Mouse (Mus musculus): ENCODE measurements around the gene Grm3.
A peak's percentile ranks its signal among the peaks of the same experiment; 100 is the strongest.

Grm3 gene

DNA sequence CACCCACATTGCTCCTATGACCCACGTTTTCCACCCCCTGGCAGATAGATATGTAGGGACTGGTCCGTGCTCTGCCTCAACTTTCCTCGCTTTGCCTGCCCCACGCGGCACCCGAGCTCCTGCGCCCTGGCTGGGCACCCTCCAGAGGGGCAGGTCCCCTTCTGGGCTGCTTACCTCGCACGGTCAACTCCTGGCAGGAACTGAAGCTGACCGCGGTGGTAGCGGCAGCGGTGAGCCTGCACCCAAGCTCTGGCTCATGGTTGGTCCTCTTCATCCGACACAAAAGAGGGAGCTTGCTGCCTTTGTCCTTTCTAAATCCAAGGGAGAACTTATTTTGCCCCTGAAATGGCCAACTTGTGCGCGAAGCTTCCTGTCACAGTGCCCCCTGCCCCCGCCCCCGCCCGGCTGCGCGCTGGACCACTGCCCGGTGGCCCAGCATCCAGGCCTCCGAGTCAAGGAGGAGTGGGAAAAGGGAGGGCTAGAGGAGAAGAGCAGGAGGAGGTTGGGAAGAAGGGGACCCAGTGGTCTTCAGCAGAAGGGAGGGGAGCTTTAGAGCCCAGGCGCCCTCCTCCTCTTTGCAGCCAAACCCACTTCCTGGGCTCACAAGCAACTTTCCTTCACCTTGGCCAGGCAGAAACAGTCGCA is at the start of gene Grm3:
Gene Grm3, minus strand, starts transcription at position 215 of the 645 bp plus-strand sequence.
- DNase-seq: peak in 1 of 2 experiments; percentile 19

DNA sequence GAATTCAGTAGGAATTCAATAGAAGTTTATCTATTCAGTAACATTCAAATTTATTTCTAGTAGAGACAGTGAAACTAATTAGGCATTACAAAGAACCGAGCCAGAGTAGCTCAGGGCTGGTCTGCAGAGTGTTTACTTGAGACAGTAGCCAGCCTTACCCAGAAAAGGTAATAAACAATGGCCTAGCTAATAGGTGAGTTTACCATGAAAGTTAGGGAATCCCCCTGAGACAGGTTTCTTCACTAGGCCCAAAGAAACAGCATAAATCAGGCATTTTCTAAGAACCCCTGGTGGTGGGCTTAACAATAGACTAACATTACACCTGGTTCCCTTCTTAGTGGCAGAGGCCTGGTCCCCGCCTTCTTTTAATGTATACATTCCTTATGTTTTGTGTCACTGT is 30.8 kb upstream of the Grm3 start:
- no peak for DNase-seq

DNA sequence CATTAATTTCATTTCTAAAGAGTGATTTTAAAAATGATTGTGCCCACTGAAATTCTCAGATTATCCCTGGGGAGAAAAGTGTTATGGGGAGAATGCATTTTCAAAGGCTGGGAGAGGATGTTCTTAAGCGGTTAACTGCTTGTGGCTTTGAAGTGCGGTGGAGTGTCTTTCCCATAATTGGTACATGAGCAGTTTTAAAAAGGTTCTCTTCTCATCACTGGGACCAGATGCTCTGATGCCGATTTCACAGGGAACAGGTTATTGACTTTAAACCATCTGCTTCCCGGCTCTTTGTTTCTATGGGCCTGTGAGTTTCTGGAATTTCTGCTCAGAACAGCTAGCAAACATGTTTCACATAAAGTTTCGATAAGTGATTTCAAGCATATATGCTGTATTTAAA is 23.2 kb upstream of the Grm3 start:
- no peak for DNase-seq

DNA sequence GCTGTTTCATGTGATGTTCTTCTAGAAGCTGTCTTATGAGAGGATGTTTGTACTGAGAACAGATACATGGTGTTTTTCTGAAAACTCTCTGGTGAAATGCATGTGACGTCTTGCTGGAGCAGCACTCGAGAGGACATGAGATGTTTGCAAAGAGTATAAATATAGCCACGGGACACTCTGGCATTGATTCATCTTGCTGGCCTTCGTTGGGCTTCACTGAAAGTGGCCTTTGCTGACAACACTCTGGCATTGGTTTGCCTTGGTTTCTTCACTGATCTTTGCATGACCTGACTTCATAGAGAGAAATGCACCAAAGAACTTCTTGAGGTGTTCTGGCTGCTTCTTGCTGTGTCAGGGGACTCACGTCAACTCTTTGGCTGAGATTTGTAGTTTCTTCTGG is 19.1 kb upstream of the Grm3 start:
- DNase-seq: no peak

DNA sequence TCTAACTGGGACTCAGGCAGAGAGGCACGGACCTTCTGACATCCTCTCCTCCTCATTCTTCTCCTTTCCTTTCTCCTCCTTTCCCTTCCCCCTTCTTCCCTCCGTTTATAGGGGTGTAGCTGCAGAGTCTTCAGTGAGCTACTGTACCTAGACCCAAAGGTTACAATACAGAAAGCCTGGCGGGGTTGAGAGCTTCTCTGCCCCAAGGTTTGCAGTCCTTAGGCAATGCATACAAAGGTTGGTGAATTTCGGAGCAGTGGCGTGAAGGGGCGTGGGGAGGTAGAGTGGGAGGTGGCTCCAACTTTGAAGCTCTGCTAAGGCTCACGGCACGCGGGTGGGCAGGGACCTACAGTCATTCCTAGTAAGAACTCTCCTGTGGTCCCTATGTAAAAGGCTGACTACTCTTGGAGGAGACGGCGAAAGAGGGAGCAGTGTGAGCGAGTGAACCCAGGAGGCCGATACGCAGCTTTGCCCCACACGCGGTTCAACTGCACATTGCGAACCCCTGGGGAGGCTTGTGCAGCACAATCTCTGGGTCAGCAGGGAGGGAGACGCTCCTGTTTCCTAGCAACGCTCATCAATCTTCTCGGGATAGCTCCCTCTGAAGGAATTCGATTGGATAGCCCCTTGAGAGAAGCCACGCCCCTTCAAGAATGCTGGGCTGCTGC is 765 bp upstream of the Grm3 start:
- peak in 1 of 2 experiments; percentile 34 for DNase-seq

DNA sequence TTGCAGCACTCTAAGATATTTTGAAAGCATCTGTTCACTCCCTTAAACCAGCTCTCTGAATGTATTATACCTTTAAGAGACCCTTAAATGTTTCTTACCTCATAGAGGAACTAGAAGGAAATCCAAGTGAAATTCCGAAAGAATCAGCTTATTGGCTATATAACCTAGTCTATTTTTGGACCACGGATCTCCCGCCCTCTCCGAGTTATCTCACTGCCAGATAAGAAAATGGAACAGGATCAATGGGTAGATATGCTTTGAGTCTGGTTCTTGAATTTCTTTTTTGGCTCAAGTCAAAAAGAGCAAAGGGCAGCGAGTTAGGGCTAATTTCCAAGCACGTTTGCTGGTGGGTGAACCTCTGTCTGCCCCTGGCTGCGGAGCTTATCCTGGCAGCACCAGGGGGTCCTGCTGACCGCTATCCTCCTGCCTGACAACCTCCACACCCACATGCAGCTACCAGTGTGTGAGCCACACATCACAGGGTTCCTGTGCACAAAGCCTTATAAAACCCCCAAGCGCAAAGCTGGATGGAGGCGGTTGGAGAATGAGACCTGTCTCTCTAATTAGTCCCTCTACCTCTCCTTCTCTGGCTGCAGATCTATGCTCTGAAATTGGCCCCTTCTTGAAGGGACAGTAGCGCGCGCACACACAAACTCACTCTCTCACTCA is 549 bp downstream of the Grm3 start:
- no peak for DNase-seq

DNA sequence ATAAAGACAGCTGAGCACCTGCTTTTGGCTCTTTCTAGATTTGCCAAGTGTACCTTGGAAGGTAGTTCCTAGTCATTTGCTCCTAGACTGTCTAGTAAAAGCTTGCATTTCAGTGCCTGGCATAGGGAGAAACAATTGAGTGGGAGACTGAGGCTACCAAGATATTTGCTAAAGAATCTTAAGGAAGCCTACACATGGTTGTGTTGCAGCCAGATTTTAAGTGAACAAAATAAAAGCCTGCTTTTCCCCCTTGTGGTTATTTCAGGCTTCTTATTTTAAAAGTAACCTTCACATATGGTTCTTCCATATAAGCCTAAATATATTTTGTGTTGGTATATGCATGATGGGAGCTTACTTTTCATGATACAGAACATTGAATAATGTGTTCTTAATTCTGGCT is 3.8 kb downstream of the Grm3 start:
- DNase-seq: no peak

DNA sequence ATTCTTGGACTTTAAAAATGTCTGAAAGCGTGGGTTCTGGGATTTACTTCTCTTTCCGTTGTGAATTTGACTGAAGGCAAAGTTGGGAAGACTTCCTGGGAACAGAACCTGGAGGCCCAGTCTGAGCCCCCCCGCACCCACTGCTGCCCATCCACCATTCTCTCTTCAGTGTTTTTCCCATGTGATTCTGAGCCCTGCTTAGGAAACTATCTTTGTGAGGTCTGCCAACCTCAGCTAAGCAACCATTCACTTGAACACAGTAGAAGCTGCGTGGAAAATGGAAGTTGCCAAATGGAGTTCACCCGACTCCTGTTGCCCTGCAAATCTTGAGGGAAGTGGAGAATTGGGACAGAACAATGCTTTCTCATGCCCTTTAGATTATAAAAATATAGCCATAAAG is 8.7 kb downstream of the Grm3 start:
- DNase-seq: no peak

DNA sequence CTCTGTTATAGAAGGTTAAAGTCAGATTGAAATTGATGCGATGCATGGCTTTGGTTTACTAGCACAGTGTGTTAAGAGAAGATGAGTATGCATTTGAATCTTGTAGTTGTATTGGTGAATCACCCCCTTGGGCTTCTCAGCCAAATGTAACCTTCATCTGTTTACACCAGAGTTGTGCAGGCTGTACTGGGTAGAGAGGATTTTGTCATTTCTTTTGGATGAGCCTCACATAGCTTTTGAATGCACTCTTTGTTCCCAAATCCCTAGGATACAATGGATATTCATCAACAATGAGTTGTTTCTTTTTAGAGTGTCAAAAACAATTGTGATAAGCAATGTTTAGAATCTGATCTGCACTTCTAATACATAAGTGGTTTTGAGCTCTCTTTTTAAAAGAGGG is 17.9 kb downstream of the Grm3 start:
- no peak for DNase-seq

DNA sequence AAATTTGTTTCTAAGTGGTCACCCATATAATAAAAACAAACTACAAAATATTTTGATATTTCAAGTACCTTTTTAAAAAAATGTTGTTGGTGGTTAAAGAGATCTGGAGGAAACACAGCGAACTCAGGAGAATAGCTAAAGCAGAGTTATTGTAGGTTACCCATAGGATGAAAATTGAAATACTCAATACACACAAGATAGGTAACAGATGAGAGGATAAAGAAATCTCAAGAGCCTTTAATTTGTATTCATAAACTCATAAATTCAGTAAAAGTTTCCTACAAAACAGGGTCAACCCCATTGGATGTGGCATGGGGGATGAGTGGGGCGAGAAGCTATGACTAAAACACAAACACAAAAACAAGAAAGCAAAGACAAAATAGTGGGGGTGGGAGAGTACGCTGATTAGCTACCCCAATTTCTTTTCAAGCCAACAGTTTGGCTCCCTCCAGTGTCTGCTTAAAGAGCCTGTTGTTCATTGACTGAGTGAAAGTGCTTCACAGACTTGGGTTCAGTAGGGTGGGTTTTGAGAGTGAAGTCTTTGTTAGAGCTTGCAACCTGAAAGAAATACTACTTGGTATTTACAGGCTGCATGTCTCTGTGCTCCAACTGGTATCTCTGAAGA is 21.5 kb downstream of the Grm3 start:
- DNase-seq: no peak

DNA sequence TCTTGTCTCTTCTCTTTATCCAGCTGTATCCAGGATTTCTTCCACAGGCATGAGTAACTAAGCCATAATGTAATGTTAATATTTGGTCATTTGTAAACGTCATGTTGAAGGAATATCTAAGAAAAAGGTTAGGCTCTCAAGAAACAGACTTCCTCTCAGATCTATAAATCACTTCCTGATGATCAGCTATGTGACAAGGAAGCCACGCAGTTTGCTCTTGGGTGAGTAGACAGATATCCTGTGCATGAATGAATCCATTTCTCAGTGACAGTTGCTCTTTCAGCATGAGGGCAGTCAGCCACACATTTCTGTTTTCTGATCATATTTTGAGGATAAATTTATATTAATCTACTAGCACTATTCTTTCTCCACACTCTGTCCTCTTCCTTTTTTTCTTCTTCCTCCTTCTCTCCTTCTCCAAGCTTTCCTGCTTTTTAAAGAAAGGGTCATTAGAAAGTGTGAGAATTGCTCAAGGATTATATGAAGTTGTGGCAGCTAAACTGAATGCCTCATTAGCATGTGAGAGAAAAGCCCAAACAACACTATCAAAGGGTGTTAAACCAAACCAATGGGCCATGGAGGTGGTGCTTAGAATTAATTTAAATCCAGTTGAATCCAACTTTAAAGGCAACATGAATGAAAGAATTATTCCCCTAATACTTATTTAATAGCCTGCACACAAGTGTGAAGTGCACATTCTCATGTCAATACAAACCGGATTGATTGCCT is 22.1 kb downstream of the Grm3 start:
- DNase-seq: no peak

DNA sequence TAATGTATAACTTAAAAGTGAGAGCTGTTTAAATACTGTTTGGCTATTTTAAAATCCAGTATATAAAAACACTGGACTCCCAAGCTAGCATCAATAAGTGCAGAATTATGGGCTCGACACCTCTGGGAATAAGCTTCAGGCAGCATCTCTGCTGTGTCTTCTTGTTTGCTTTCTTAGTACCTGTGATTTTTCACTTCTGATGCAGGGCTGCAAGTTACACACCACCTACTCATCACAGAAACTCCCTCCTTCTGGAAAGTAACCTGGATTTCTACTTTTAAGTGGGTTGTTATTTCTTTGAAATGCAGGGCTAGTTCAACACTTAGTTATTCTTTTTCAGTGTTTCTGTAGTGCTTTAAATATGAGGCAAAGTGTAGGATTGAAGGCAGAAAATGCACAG is 32.6 kb downstream of the Grm3 start:
- no peak for DNase-seq

DNA sequence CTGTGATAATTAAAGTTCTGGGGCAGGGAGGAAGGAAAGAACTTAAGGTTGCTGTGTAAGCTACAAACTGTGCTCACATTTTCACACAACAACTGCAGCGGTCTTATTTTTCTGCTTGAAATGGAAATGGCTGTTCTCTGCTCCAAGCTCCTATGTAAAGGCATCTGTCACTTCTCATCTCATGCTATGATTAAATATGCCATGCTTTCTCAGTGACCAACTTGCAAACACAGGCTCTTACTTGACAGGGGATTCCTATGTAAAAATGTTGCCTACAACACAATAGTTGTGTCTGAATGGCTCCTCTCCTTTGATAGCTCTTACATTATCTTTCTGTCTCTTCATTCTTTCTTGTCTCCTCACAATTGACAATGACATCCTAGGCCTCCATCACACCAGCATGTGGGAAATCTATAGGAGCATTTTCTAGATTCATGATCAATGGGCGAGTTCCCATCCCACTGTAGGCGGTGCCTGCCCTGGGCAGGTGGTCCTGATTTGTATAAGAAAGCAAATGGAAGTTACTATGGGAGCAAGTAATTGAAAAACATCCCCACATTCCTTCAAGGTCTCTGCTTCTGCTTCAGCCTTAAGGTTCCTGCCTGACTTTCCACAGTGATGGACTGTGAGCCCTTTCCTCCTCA is 34.2 kb downstream of the Grm3 start:
- no peak for DNase-seq

DNA sequence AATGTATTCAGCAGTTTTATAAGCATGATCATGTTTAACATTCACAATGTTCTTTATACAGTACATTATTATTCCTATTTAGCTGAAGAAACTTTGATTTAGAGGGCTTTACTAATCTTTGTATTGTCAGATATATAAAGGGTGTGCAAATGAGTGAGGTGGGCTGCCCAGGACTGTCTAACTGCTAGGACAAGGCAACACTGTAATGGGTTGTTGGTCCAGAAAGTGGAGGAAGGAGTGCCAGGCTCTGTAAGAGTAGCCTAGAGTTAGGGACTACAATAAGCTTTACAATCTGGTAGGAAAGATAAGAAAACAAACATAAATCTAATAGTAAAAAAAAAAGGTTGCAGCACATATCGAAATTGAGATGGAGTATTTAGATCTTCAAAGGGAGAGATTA is 34.8 kb downstream of the Grm3 start:
- no peak for DNase-seq

DNA sequence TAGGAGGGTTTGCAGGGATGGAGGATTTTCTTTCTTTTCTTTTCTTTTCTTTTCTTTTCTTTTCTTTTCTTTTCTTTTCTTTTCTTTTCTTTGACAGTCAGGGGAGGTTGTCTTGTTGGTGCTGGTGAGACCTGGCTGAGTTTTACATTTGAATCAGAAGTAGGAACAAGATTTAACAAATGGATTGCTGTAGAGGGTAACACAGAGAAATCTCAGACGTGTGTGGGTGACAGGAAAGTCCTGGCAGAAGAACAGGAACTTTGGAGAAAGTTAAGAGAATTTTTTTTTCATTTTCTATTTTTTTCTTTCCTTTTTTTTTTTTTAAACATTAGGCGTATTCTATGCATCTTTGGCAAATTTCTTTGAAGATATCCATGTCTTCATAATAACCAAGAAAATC is 41.8 kb downstream of the Grm3 start:
- no peak for DNase-seq

DNA sequence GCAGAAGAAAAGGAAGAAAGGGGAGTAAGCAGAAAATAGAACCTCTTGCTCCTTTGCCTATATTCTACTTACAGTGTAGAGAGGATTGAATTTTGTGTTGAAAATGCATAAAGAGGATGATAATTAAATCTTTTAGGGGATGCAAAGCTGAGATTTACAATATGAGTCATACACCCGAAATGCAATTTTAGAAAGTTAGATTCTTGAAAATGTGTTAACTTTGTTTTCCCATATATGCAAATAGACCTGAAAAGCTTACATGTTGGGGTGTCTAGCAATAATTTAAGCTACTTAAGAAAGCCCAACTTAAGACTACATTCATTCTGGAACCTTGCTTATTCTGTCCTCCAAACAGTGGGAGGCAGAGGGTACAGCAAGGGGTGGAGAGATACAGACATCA is 56.0 kb downstream of the Grm3 start:
- DNase-seq: no peak

DNA sequence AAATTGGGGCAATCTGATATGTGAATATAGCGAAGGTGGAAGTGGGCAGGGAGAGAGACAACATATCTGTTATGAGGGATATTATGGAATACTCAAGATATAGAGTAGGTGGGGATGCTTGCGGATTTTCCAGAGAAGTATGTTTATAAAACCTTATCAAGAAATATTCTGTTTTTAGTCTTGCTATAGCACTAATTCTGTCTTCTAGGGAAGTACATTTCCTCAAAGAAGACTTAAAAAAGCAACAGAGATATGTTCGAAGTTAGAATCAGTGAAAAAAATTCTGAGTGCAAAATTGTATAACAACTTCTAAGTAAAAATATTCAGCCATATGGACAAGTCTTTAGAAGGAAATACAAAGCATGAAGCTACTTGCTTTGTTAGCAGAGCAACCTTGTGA is 61.6 kb downstream of the Grm3 start:
- DNase-seq: no peak

DNA sequence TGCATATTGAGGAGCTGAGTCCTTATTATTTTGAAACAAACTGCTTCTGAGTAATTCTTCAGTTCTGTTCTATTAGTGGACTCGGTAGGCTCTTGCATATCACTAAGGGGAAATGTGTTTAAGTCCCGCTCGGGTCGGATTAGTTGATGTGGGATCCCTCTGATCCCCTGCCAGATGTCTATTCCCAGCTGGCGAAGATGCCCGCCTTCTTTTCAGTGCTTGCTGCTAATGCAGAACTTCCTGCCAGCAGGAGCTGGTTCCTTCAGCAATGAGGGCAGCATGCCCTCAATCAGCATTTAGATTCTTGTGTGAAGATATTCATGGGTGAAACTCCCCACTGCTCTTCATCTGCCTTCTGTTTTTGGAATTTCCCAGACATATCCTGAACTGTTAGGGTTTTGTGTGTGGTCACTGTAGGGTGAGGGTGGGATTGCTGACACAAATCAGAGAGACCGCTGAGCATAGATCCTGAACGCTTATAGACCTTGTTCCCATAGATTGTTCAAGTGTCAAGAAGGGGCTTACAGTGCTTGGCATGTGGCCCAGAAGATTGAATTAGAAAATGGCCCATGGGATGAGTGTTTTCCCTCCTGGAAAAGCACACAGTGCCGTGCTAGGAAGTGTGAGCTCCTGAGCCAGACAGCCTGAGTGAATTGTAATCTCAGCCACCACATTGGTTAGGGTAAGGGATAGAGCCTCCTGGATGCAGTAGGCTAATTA is 62.9 kb downstream of the Grm3 start:
- no peak for DNase-seq

DNA sequence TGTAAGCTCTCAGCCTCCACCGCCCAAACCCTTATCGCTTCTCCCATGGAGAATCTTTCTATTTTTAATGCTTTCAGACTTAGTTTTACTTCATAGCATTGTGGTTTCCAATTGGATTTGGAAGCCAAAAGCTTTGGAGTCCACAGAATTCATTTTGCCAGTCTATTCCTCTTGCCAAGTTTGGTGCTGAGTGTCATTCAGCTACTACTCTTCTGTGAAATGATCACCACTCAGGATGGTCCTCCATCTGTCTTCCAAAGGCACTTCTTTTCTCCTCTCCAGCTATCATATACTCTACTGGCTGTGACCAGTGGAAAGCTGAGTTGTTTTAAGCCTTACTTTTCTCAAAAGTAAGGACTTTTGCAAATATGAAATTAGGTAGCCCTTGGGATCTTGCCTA is 86.4 kb downstream of the Grm3 start:
- DNase-seq: no peak

DNA sequence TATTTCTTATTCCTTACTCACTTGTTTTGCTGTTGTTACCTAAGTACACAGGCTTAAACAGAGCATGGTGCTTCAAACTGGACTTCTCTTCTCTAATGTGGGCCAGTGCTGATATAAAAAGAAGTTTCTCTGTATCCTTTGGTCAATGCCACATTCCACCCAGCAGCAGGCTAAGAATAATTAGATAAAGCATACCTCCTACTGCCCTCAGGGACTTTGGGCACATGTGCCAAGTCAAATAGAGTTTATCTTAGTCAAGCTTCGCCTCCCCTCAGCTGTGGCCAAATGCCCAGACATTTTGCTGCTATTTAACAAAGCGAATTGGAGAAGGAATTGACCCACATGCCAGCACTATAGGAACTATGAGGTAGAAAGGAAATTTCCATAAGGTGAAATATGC is 97.8 kb downstream of the Grm3 start:
- DNase-seq: peak; percentile 52 to 59

DNA sequence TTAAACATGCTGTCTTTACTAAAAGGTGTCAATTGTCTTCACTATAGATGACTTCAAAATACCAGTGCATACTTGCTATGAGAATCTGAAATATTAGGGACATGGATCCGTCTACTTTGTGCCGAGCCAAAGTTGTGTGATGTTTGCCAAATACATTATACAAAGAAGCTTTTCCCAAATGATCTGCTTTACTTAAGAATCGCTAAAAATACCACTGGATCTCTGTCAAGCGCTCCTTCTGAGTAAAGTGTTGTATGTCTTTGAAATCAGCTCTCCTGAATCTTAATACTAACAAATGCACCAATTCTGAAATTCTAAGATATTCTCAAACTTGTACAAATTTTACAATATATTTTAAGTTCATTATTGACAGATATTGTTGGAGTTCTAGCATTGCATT is 100.6 kb downstream of the Grm3 start:
- DNase-seq: no peak

DNA sequence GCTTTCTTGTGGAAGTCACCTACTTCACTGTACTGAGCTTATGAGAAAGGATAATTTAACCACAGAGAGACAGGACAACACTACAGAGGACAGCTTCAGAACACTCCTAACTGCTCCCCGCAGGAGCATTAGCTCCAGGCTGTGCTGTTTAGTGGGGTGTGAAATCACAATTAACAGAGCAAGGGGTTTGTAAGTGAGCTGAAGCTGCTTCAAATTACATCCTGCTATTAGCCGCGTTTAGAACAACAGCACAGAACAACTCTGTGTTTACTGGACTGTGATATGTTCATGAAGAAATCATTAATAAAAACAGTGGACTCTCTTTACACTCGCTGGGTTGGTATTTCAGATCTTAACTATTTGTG is 101.9 kb downstream of the Grm3 start:
- DNase-seq: no peak

All from kidney, postnatal 25 days (tissue).